Mouse (Mus musculus): ENCODE results near the gene Ly6g5b.

- TF ChIP-seq CTCF (IDR thresholded peaks at IDR 0.05; ENCODE audit: extremely low read depth, insufficient read depth, low read length) (no peak), POLR2A (IDR thresholded peaks at IDR 0.05; ENCODE audit: extremely low read depth, insufficient read depth, low read length) (no peak)
Measured at GRCm38 (mm10) chr17:35064378-35064877, 50.8 kb downstream of the Ly6g5b start.
